Mouse (Mus musculus): ENCODE data around the gene Polh.

Polh gene

GRCm38 (mm10) chr17:46127814-46128493 is 74.5 kb downstream of the Polh start:
- no peak for DNase-seq

DNA sequence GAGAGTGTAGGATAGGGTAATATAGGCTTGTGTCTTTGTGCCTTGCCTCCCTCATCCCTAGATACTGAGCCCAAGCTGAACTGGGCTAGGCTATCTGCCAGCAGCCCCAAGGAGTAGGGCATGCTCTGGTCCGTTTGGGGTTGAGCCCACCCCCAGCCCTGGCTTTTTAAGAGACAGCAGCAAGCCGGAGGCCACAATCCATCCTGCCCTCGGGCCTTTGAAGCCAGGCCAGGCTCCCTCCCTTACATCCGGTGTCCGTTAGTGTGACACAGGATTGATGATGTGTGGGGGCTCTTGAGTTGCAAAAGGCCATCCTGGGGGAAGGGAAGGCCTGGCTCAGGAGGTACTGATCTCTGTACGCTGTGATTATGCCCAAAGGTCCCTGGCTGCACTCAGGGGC is 75.8 kb downstream of the Polh start:
- DNase-seq, result no peak

DNA sequence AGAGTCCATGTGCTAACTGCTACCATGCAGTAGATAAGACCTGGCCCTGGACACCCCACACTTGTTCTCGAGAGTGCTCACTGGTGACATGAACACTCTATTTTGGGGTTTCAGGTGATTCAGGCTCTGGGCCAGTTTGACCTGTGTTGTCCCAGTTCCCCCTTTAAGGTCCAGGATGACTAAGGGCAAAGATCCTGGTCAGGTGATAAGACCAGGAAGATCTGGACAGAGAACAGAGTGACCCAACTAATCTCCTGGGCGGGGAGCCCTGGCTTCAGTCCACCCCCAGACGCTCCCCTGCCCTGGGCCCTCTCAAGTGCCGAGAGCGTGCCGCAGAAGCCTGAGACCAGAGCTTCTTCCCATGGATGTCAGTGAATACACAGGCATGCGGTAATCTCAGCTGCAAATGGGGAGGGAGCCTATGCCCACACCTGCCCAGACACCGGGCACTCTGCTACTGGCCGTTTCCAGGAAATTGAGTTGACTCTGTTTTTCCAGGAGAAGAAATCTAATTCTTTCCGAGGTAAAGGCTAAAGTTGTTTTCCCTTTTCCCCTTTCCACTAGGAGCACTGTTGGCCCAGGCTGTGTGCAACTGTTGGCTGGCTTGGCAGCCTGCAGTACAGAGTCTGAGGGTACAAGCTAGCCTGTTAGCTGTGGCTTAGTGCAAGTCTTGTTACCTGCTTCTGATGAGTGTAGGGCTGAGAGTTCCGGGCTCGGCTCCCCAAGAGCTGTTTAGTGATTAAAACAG is 78.3 kb downstream of the Polh start:
- DNase-seq, result no peak

DNA sequence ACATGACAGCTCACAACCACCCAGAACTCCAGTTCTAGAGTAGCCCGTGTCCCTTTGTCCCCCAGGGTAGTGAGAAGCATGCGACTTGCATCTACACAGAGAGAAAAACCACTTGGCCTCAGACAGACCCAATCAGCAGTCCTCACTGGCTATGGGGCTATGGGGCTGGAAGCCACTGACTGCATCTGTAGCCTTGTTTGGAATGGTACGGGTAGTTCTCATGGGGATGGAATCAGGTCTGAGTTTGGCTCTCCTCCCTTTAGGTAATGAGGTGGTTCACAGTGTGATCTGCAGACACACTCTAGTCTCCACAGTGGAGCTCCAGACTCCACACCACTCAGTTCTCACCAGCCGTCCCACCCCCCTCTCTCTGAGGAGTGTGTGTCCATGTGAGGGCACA is 79.2 kb downstream of the Polh start:
- DNase-seq, result no peak

GRCm38 (mm10) chr17:46122791-46123190 is 79.7 kb downstream of the Polh start:
- no peak for DNase-seq

Measured in cerebellum, adult 11 months (tissue).